Mouse (Mus musculus): ENCODE measurements around the gene Col1a2. TPM values are rescaled to one million over a fixed set of nuclear protein-coding genes. Genes with fewer than 3 reads are reported as not detected.

Gene Col1a2
- total RNA-seq, 4 experiments from 2014 or later, result 61.7 to 93.1 (median 71.1) TPM

- DNase-seq, result no peak
Observed at GRCm38 (mm10) chr6:4590089-4590488, 85.5 kb downstream of the Col1a2 start.

Other genes starting within 250 kb of the Col1a2 start
- 10 to 100 TPM; 34.7 to 50.3 (median 38.3) TPM for gene Casd1, start 96.0 kb downstream of the Col1a2 start, total RNA-seq (2022)
- gene Sgce, start 242.4 kb downstream of the Col1a2 start, total RNA-seq (2022), result 10 to 100 TPM; 67.4 to 94.6 (median 82.5) TPM
- 100 to 1,000 TPM; 229 to 471 (median 312) TPM for gene Peg10, start 242.5 kb downstream of the Col1a2 start, total RNA-seq (2022)

All from adrenal gland, adult 8-10 months (tissue).